Mouse (Mus musculus): ENCODE data around the gene Gm6803. TPM values are rescaled to one million over a fixed set of nuclear protein-coding genes. Genes with fewer than 3 reads are reported as not detected.

Gm6803 gene
- polyA plus RNA-seq, 1 experiment from 2014 or later = not detected

Other genes starting within 250 kb of the Gm6803 start
- not detected in 2 replicates for gene Gm21319, start 243.0 kb downstream of the Gm6803 start, polyA plus RNA-seq (2014; fragmentation: Nextera tagmentation; extraction: Ambion mirVana)
- gene Gm21936, start 223.3 kb downstream of the Gm6803 start, polyA plus RNA-seq (2014; fragmentation: Nextera tagmentation; extraction: Ambion mirVana) = not detected in 2 replicates
- gene BB287469, start 202.2 kb downstream of the Gm6803 start, polyA plus RNA-seq (2014; fragmentation: Nextera tagmentation; extraction: Ambion mirVana) = not detected in 2 replicates
- gene Gm2001, start 176.4 kb downstream of the Gm6803 start, polyA plus RNA-seq (2014; fragmentation: Nextera tagmentation; extraction: Ambion mirVana) = not detected in 2 replicates
- not detected in 2 replicates for gene Gm2016, start 144.7 kb downstream of the Gm6803 start, polyA plus RNA-seq (2014; fragmentation: Nextera tagmentation; extraction: Ambion mirVana)
- gene Gm2022, start 123.4 kb downstream of the Gm6803 start, polyA plus RNA-seq (2014; fragmentation: Nextera tagmentation; extraction: Ambion mirVana) = not detected in 2 replicates
- gene Gm2035, start 98.9 kb downstream of the Gm6803 start, polyA plus RNA-seq (2014; fragmentation: Nextera tagmentation; extraction: Ambion mirVana) = not detected in 2 replicates
- not detected in 2 replicates for gene Gm2042, start 64.7 kb downstream of the Gm6803 start, polyA plus RNA-seq (2014; fragmentation: Nextera tagmentation; extraction: Ambion mirVana)
- not detected in 2 replicates for gene Gm2075, start 6.9 kb downstream of the Gm6803 start, polyA plus RNA-seq (2014; fragmentation: Nextera tagmentation; extraction: Ambion mirVana)
- not detected in 2 replicates for gene Gm2056, start 8.2 kb upstream of the Gm6803 start, polyA plus RNA-seq (2014; fragmentation: Nextera tagmentation; extraction: Ambion mirVana)
- not detected in 2 replicates for gene Gm16368, start 64.9 kb upstream of the Gm6803 start, polyA plus RNA-seq (2014; fragmentation: Nextera tagmentation; extraction: Ambion mirVana)
- not detected in 2 replicates for gene Gm10436, start 163.3 kb upstream of the Gm6803 start, polyA plus RNA-seq (2014; fragmentation: Nextera tagmentation; extraction: Ambion mirVana)
- not detected in 2 replicates for gene Gm8332, start 231.3 kb upstream of the Gm6803 start, polyA plus RNA-seq (2014; fragmentation: Nextera tagmentation; extraction: Ambion mirVana)

Data from forebrain, embryonic 14.5 days (tissue).